Mouse (Mus musculus) bone marrow, adult 2 months (tissue): ENCODE measurements around the gene Manba. TPM values are rescaled to one million over a fixed set of nuclear protein-coding genes. Genes with fewer than 3 reads are reported as not detected.
A peak's percentile ranks its signal among the peaks of the same experiment; 100 is the strongest.

Experiments
- H3K27ac ChIP-seq: fragments of 200-500 bp; 2 replicates; pipeline ENCODE4 v1.5.1; 2012; ENCODE audit warnings: low read depth, mild to moderate bottlenecking, control low read depth, inconsistent platforms, low read length; ENCODE audit not compliant: control insufficient read depth, poor library complexity, insufficient read depth
- H3K4me1 ChIP-seq: fragments of 200-500 bp; 2 replicates; pipeline ENCODE4 v1.6.1; 2011; ENCODE audit warnings: low read length; ENCODE audit not compliant: control insufficient read depth, insufficient read depth
- H3K4me3 ChIP-seq: fragments of 200-500 bp; replicated peaks from 2 replicates; pipeline ENCODE3; 2011; ENCODE audit warnings: mild to moderate bottlenecking, low read depth, low read length, control low read depth; ENCODE audit not compliant: control insufficient read depth
- CTCF ChIP-seq: fragments of 200-500 bp; IDR thresholded peaks from 2 replicates; pipeline ENCODE4 v1.5.1; 2011; ENCODE audit warnings: low read length, control low read depth; ENCODE audit not compliant: control insufficient read depth, insufficient read depth
- POLR2A ChIP-seq: fragments of 200-500 bp; IDR thresholded peaks from 2 replicates; pipeline ENCODE4 v1.6.1; 2011; ENCODE audit warnings: low read depth, mild to moderate bottlenecking, control low read depth, low read length, borderline replicate concordance; ENCODE audit not compliant: control insufficient read depth
- WGBS: fragments of 180-500 bp; shearing (Covaris S2); methylation state at CpG from one replicate; pipeline ENCODE4 v1.1.7; 2018; 5-methylcytosine and 5-hydroxymethylcytosine counted together
- polyA plus RNA-seq: library from polyadenylated mRNA; stranded (reverse); fragments of >200 nt; gene quantifications from 2 replicates; pipeline ENCODE4 v1.2.4, GENCODE M21; 2011; ENCODE audit warnings: low replicate concordance; ENCODE audit not compliant: missing spikeins, insufficient read depth, insufficient read length

The Manba gene
- polyA plus RNA-seq, 1 experiment = 21.0 TPM

- 48% methylated on average over 5 of the region's 5 CpGs for WGBS
- no peak overlapping the region for H3K4me3 ChIP-seq
- TF ChIP-seq CTCF (no peak), POLR2A (no peak)
- H3K27ac ChIP-seq = no peak overlapping the region
- no peaks in the 10 kb centered on the region; the same call in 1 of the 2 replicates for H3K4me1 ChIP-seq
Observed at GRCm38 (mm10) chr3:135498891-135499290, 13.5 kb downstream of the Manba start.

- Histone ChIP-seq H3K27ac (no peak overlapping the region), H3K4me3 (no peak overlapping the region), H3K4me1 (no peaks in the 10 kb centered on the region; the same call in 1 of the 2 replicates)
- WGBS = 76% methylated on average over 5 of the region's 5 CpGs
- TF ChIP-seq POLR2A (no peak), CTCF (no peak)
Observed at GRCm38 (mm10) chr3:135503160-135503559, 17.7 kb downstream of the Manba start.

GRCm38 (mm10) chr3:135505369-135505909 lies 20.0 kb downstream of the Manba start:
- WGBS = 55% methylated on average over 10 of the region's 10 CpGs

GRCm38 (mm10) chr3:135505916-135506482 lies 20.6 kb downstream of the Manba start:
- Histone ChIP-seq H3K4me3 (no peak overlapping the region), H3K27ac (no peak overlapping the region)
- WGBS = 86% methylated on average over 13 of the region's 13 CpGs

More at GRCm38 (mm10) chr3:135505369-135505909, 20.0 kb downstream of the Manba start:
- H3K4me1 ChIP-seq = no peaks in the 10 kb centered on the region; the same call in 1 of the 2 replicates
- H3K4me3 ChIP-seq = no peak overlapping the region
- no peak for TF ChIP-seq POLR2A
- TF ChIP-seq CTCF = peak; percentile 96
- no peak overlapping the region for H3K27ac ChIP-seq

GRCm38 (mm10) chr3:135507506-135507905 lies 22.1 kb downstream of the Manba start:
- no peaks in the 10 kb centered on the region for H3K4me1 ChIP-seq
- H3K4me3 ChIP-seq = no peak overlapping the region
- no peak for TF ChIP-seq POLR2A
- H3K27ac ChIP-seq = no peak overlapping the region
- WGBS = 88% methylated on average over 7 of the region's 7 CpGs

More at GRCm38 (mm10) chr3:135505916-135506482, 20.6 kb downstream of the Manba start:
- TF ChIP-seq CTCF (no peak), POLR2A (no peak)
- no peaks in the 10 kb centered on the region; the same call in 1 of the 2 replicates for H3K4me1 ChIP-seq

- H3K4me1 ChIP-seq = no peaks in the 10 kb centered on the region
- 88% methylated on average over 1 of the region's 1 CpGs for WGBS
- no peak overlapping the region for H3K4me3 ChIP-seq
- H3K27ac ChIP-seq = no peak overlapping the region
- TF ChIP-seq CTCF (no peak), POLR2A (no peak)
Observed at GRCm38 (mm10) chr3:135508191-135508590, 22.8 kb downstream of the Manba start.

- Histone ChIP-seq H3K27ac (no peak overlapping the region), H3K4me1 (no peaks in the 10 kb centered on the region), H3K4me3 (no peak overlapping the region)
- TF ChIP-seq CTCF (no peak), POLR2A (no peak)
- 91% methylated on average over 3 of the region's 3 CpGs for WGBS
Observed at GRCm38 (mm10) chr3:135510372-135510771, 25.0 kb downstream of the Manba start.

- 70% methylated on average over 11 of the region's 11 CpGs for WGBS
- H3K27ac ChIP-seq = no peak overlapping the region
- no peak overlapping the region for H3K4me3 ChIP-seq
- no peaks in the 10 kb centered on the region for H3K4me1 ChIP-seq
- TF ChIP-seq CTCF = peak; percentile 16; the same call in 1 of the 2 replicates
- TF ChIP-seq POLR2A = no peak
Observed at GRCm38 (mm10) chr3:135511683-135512082, 26.3 kb downstream of the Manba start.
